Mouse (Mus musculus): Measurements from ENCODE around the gene Dctpp1. TPM values are rescaled to one million over a fixed set of nuclear protein-coding genes. Genes with fewer than 3 reads are reported as not detected.

Dctpp1 gene
- total and polyA plus RNA-seq, 3 experiments: 238 to 290 TPM; not detected in 1

DNA sequence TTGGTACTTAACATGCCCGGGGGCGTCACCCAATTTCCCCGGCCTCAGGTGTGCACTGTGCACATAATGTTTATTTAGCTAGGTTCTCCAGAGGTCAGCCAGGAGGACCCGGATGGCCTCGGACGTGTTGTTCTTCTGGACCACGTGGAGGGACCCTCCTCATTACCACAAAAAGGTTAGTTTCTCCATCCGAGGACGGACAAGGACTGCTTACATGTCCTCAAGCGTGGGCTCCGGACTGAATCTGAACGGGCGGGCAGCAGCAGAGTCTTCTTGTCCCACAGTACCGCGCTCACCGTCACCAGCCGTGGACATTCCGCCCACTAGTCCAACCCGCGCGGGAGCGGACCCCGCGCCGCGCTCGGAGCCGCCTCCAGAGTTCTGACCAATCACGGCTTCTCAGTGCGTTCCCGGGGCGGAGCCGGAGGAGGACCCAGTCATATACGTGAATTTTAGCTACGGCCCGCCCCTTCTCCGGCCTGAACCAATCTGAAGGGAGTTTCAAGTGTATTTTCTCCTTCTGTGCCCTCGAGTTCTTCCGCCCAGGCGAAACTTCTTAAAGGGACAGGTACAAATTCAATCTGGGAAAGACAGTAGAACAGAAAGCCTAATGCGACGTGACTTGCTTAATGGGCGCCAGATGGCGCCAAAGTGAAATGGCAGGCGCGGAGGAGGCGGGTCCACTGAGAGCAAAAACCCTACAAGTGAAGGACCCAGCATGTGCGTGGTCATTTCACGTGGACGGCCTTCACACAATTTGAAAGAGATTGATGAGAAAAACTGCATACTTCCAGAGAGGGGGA is at the start of gene Dctpp1 (continued):
- no peak for TF ChIP-seq TAL1 (IDR thresholded peaks at IDR 0.05; ENCODE audit: low read length)
- TF ChIP-seq NELFE (IDR thresholded peaks at IDR 0.05; ENCODE audit: low read depth, low read length): peak; percentile 78
- TF ChIP-seq POLR2AphosphoS2 (IDR thresholded peaks at IDR 0.05; ENCODE audit: low read length): peak; percentile 74
- peak; percentile 93 for TF ChIP-seq MYC (IDR thresholded peaks at IDR 0.05; ENCODE audit: low read depth, low read length)
- TF ChIP-seq MYB (IDR thresholded peaks at IDR 0.05; ENCODE audit: low read depth, low read length): no peak

DNA sequence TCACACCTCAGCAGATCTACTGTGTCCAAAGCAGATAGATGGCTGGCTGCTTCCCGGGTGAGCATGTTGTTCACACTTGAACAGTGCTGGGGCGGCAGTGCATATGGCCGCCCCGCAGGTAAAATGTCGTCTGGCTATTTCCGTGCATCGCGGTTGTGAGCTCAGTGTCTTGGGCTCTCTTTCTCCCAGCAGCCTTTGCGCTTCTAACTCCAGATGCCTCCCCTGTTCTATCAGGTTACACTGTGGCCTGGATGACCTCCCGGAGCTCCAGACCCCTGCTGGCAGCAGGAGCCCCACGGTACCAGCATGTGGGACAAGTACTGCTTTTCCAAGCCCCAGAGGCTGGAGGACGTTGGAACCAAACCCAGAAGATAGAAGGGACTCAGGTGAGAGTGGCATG is 49.4 kb upstream of the Dctpp1 start:
- H3K27me3 ChIP-seq (ENCODE audit: control insufficient read depth in 1 of 2, insufficient read depth in 2 of 2, low read length in 2 of 2): no peaks in the 10 kb centered on the region
- H3K36me3 ChIP-seq (ENCODE audit: control insufficient read depth in 1 of 2, insufficient read depth in 2 of 2, low read length in 2 of 2): no peaks in the 10 kb centered on the region
- H3K9ac ChIP-seq (ENCODE audit: control insufficient read depth, low read depth, low read length, poor library complexity, severe bottlenecking): no peak overlapping the region

DNA sequence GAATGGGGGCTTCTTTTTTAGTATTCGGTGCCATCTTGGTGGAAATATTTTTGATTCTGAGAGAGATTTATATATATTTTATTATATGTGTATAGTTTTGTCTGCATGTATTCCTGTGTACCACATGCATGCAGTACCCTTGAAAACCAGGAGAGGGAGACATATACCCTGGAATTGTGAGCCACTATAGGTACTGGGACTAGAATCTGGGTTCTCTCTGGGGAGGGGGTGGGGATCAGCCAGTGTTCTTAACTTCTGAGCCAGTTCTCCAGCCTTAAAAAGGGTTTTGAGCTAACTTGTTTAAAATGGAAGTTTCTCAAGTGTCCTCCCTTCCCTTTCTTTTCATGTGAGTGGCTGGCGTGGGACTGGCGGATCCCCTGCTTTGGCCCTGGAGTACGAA is 48.4 kb upstream of the Dctpp1 start:
- Histone ChIP-seq H3K27me3 (ENCODE audit: control insufficient read depth in 1 of 2, insufficient read depth in 2 of 2, low read length in 2 of 2) (no peaks in the 10 kb centered on the region), H3K27ac (ENCODE audit: control insufficient read depth, low read depth, low read length) (no peak overlapping the region), H3K9ac (ENCODE audit: control insufficient read depth, low read depth, low read length, poor library complexity, severe bottlenecking) (no peak overlapping the region), H3K4me1 (ENCODE audit: control insufficient read depth in 1 of 2, insufficient read depth in 2 of 2, low read length in 2 of 2) (no peaks in the 10 kb centered on the region), H3K79me2 (ENCODE audit: control insufficient read depth, insufficient read depth, low read length, poor library complexity) (no peaks in the 10 kb centered on the region), H3K9me3 (replicated peaks; ENCODE audit: insufficient read depth, low read length) (no peaks in the 10 kb centered on the region), H3K4me3 (ENCODE audit: control insufficient read depth in 1 of 2, insufficient read depth in 1 of 2, low read depth in 2 of 2, low read length in 2 of 2) (no peak overlapping the region), H3K36me3 (ENCODE audit: control insufficient read depth in 1 of 2, insufficient read depth in 2 of 2, low read length in 2 of 2) (no peaks in the 10 kb centered on the region)
- peak; percentile 70 for DNase-seq (ENCODE audit: low read depth, low spot score)
- TF ChIP-seq RAD21 (IDR thresholded peaks at IDR 0.05; ENCODE audit: low read depth, low read length) (peak; percentile 94), ZC3H11A (IDR thresholded peaks at IDR 0.05; ENCODE audit: low read depth, low read length) (peak; percentile 71), CTCF (IDR thresholded peaks at IDR 0.05 in 2 of 3, conservative IDR thresholded peaks at IDR 0.05 in 1 of 3; ENCODE audit: control insufficient read depth in 1 of 3, insufficient read depth in 1 of 3, low read depth in 2 of 3, low read length in 3 of 3, poor library complexity in 1 of 3, severe bottlenecking in 1 of 3) (peak; percentile 43 to 84 (median 78)), SMC3 (IDR thresholded peaks at IDR 0.05; ENCODE audit: low read depth, low read length) (peak; percentile 81), CHD2 (IDR thresholded peaks at IDR 0.05; ENCODE audit: low read length) (no peak), MYC (IDR thresholded peaks at IDR 0.05; ENCODE audit: low read depth, low read length) (peak; percentile 63; the same call in 1 of the 2 replicates), SIN3A (IDR thresholded peaks at IDR 0.05; ENCODE audit: low read length) (0 out of 2 replicates have a peak, but pooled peaks have one; percentile 35), ZNF384 (IDR thresholded peaks at IDR 0.05; ENCODE audit: low read depth, low read length) (no peak), MAX (IDR thresholded peaks at IDR 0.05; ENCODE audit: low read length) (no peak), POLR2A (IDR thresholded peaks at IDR 0.05; ENCODE audit: control insufficient read depth in 1 of 2, insufficient read depth in 1 of 2, low read depth in 1 of 2, low read length in 2 of 2, poor library complexity in 1 of 2) (no peak)

More for the DNA sequence above, 49.4 kb upstream of the Dctpp1 start:
- no peak for TF ChIP-seq ELF1 (IDR thresholded peaks at IDR 0.05; ENCODE audit: low read depth, low read length)
- TF ChIP-seq CTCF (IDR thresholded peaks at IDR 0.05 in 2 of 3, conservative IDR thresholded peaks at IDR 0.05 in 1 of 3; ENCODE audit: control insufficient read depth in 1 of 3, insufficient read depth in 1 of 3, low read depth in 2 of 3, low read length in 3 of 3, poor library complexity in 1 of 3, severe bottlenecking in 1 of 3): no peak
- TF ChIP-seq MAZ (IDR thresholded peaks at IDR 0.05; ENCODE audit: low read depth, low read length): no peak
- TF ChIP-seq EP300 (IDR thresholded peaks at IDR 0.05; ENCODE audit: low read depth in 1 of 2, low read length in 2 of 2): no peak
- TF ChIP-seq HCFC1 (IDR thresholded peaks at IDR 0.05; ENCODE audit: low read depth, low read length): no peak
- no peak for TF ChIP-seq NELFE (IDR thresholded peaks at IDR 0.05; ENCODE audit: low read depth, low read length)
- no peak for TF ChIP-seq POLR2AphosphoS2 (IDR thresholded peaks at IDR 0.05; ENCODE audit: low read length)
- no peak for TF ChIP-seq MXI1 (IDR thresholded peaks at IDR 0.05; ENCODE audit: low read depth, low read length)
- no peak for TF ChIP-seq SMC3 (IDR thresholded peaks at IDR 0.05; ENCODE audit: low read depth, low read length)
- no peak for TF ChIP-seq ETS1 (IDR thresholded peaks at IDR 0.05; ENCODE audit: low read depth, low read length)
- no peak for TF ChIP-seq POLR2A (IDR thresholded peaks at IDR 0.05; ENCODE audit: control insufficient read depth in 1 of 2, insufficient read depth in 1 of 2, low read depth in 1 of 2, low read length in 2 of 2, poor library complexity in 1 of 2)
- no peak for TF ChIP-seq TBP (IDR thresholded peaks at IDR 0.05; ENCODE audit: low read depth, low read length)
- TF ChIP-seq CHD2 (IDR thresholded peaks at IDR 0.05; ENCODE audit: low read length): no peak
- TF ChIP-seq MYC (IDR thresholded peaks at IDR 0.05; ENCODE audit: low read depth, low read length): no peak
- TF ChIP-seq CHD1 (IDR thresholded peaks at IDR 0.05; ENCODE audit: low read depth, low read length): no peak
- TF ChIP-seq NRF1 (IDR thresholded peaks at IDR 0.05; ENCODE audit: insufficient read depth, low read depth, low read length, poor library complexity, severe bottlenecking): no peak
- no peak for TF ChIP-seq RAD21 (IDR thresholded peaks at IDR 0.05; ENCODE audit: low read depth, low read length)
- no peak for TF ChIP-seq ZKSCAN1 (IDR thresholded peaks at IDR 0.05; ENCODE audit: low read depth, low read length)
- no peak for DNase-seq (ENCODE audit: low read depth, low spot score)
- no peak overlapping the region for H3K4me3 ChIP-seq (ENCODE audit: control insufficient read depth in 1 of 2, insufficient read depth in 1 of 2, low read depth in 2 of 2, low read length in 2 of 2)
- no peaks in the 10 kb centered on the region for H3K9me3 ChIP-seq (replicated peaks; ENCODE audit: insufficient read depth, low read length)
- H3K4me1 ChIP-seq (ENCODE audit: control insufficient read depth in 1 of 2, insufficient read depth in 2 of 2, low read length in 2 of 2): no peaks in the 10 kb centered on the region
- H3K79me2 ChIP-seq (ENCODE audit: control insufficient read depth, insufficient read depth, low read length, poor library complexity): no peaks in the 10 kb centered on the region
- no peak overlapping the region for H3K27ac ChIP-seq (ENCODE audit: control insufficient read depth, low read depth, low read length)

Data from MEL (cell line).